Mouse (Mus musculus): ENCODE data around the gene Tbx3. TPM values are rescaled to one million over a fixed set of nuclear protein-coding genes. Genes with fewer than 3 reads are reported as not detected.

Tbx3 gene
- 58.3 and 64.8 TPM in 2 replicates for polyA plus RNA-seq (2016; fragmentation: Nextera tagmentation; extraction: Ambion mirVana)

DNA sequence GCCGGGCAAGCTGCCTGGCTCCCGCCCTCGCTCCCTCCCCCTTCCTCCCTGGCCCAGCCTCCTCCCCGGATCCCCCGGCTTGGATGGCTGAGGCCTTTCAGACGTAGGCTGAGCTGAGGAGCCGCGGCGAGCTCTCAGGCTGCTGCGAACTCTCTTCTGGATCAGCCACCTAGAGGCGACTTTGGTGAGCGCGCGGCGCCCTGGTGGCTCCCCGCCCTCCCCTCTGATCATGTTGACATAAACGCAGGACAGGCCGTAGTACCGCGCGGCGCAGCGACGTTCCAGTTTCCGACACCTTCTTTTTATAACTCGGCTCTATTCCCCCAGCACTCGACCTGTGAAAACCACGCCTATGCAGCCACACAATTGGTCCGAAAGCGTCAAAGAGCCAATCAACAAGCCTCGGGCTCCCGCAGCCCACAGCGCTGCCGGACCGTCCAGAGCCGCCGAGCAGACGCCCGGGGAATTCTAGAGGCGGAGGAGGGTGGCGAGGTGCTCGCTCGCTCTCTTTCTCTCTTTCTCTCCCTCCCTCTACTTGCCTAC lies at the start of gene Tbx3:
Tbx3 (plus strand) TSS at position 104 of the 543 bp plus-strand sequence.
- Histone ChIP-seq H3K27ac (replicated peaks) (peak within 1 kb of the TSS; percentile 93), H3K4me1 (peaks cover 67% of the 10 kb centered on the region), H3K36me3 (replicated peaks) (0 out of 2 replicates have a peak, but pooled peaks cover 4% of the 10 kb centered on the region), H3K4me3 (peak within 1 kb of the TSS; percentile 69), H3K27me3 (replicated peaks; ENCODE audit: low read depth, poor library complexity, severe bottlenecking) (peaks cover 99% of the 10 kb centered on the region), H3K9me3 (no peaks in the 10 kb centered on the region)
- peak; percentile 95 for DNase-seq (ENCODE audit: low spot score)
- under 1% methylated on average over 43 of the region's 43 CpGs for WGBS

DNA sequence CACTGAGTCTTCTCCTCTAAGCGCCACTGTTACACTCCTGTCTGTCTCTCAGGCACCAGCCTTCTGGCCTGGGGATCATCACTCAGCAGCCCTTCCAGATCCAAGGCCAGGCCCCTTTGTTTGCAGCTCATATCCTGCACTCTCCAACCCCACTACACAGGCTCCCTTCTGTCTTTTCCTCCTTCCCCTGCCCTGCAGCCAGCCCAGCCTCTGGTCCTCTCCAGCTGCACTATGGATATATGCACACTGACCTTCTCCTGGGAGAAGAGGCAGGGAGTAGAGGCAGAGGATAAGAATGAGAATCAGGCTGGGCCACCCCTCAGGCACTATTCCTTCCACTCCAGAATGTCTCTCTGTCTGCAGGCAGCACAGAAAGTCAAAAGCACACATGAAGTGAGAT lies 48.4 kb upstream of the Tbx3 start:
- WGBS: 50% methylated on average over 1 of the region's 1 CpGs
- Histone ChIP-seq H3K36me3 (replicated peaks) (no peaks in the 10 kb centered on the region), H3K9me3 (no peaks in the 10 kb centered on the region), H3K4me1 (peaks cover 62% of the 10 kb centered on the region), H3K4me3 (no peak overlapping the region), H3K27me3 (replicated peaks; ENCODE audit: low read depth, poor library complexity, severe bottlenecking) (peaks cover 82% of the 10 kb centered on the region), H3K27ac (replicated peaks) (peak overlapping the region; percentile 63; the same call in 1 of the 2 replicates)
- no peak for DNase-seq (ENCODE audit: low spot score)

DNA sequence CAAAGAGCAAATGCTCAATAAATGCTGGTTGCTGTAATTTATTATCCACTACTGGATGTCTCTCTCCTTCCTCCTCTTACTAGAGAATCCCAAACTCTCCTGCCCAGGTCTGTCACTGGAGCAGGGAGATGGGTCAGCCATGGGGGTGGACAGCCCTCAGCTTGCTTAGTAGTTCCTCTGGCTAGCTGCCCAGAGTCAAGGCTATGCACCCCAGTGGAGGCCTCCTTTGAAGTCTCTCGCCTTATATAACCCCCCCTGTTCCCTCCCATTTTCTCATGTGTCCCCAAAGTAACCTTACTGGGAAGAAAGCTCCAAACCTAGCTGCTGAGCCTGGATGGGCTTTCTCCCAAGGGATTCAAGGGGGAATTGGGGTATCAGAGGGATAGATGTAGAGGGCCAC lies 45.9 kb upstream of the Tbx3 start:
- Histone ChIP-seq H3K9me3 (no peaks in the 10 kb centered on the region), H3K27me3 (replicated peaks; ENCODE audit: low read depth, poor library complexity, severe bottlenecking) (peaks cover 94% of the 10 kb centered on the region), H3K36me3 (replicated peaks) (no peaks in the 10 kb centered on the region), H3K4me3 (no peak overlapping the region), H3K4me1 (peaks cover 77% of the 10 kb centered on the region), H3K27ac (replicated peaks) (no peak overlapping the region)
- no peak for DNase-seq (ENCODE audit: low spot score)
- 67% methylated on average over 1 of the region's 1 CpGs for WGBS

- H3K36me3 ChIP-seq (replicated peaks): no peaks in the 10 kb centered on the region
- peaks cover 75% of the 10 kb centered on the region for H3K4me1 ChIP-seq
- H3K4me3 ChIP-seq: no peak overlapping the region
- H3K27ac ChIP-seq (replicated peaks): peak overlapping the region; percentile 80; the same call in 1 of the 2 replicates
- H3K27me3 ChIP-seq (replicated peaks; ENCODE audit: low read depth, poor library complexity, severe bottlenecking): peaks cover 96% of the 10 kb centered on the region
- H3K9me3 ChIP-seq: no peaks in the 10 kb centered on the region
- DNase-seq (ENCODE audit: low spot score): peak; percentile 43
- WGBS: 3% methylated on average over 13 of the region's 13 CpGs
These were observed 44.9 kb upstream of the Tbx3 start for GRCm38 (mm10) chr5:119625603-119626002.

DNA sequence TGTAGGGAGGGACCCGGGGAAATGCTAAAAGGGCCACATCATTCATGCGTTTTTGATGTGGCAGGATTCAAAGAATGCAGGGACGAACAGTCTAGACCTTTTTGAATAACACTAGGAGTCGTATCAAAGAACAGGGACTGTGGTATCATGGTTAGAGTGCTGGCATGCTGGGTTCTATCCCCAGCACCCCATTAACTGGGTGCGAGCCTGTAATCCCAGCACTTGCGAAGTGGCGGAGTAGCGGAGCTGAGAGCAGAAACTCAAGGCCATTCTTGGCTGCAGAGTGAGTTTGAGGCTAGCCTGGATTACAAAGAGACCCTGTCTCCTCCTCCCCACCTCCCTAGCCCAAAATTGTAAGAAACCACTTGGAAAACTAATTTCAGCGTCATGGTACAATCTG lies 44.3 kb upstream of the Tbx3 start:
- Histone ChIP-seq H3K27me3 (replicated peaks; ENCODE audit: low read depth, poor library complexity, severe bottlenecking) (peaks cover 94% of the 10 kb centered on the region), H3K4me3 (peak overlapping the region; percentile 50; the same call in 1 of the 2 replicates), H3K27ac (replicated peaks) (peak overlapping the region; percentile 80; the same call in 1 of the 2 replicates), H3K4me1 (peaks cover 72% of the 10 kb centered on the region), H3K36me3 (replicated peaks) (no peaks in the 10 kb centered on the region), H3K9me3 (no peaks in the 10 kb centered on the region)
- no peak for DNase-seq (ENCODE audit: low spot score)
- WGBS: 6% methylated on average over 9 of the region's 9 CpGs

DNA sequence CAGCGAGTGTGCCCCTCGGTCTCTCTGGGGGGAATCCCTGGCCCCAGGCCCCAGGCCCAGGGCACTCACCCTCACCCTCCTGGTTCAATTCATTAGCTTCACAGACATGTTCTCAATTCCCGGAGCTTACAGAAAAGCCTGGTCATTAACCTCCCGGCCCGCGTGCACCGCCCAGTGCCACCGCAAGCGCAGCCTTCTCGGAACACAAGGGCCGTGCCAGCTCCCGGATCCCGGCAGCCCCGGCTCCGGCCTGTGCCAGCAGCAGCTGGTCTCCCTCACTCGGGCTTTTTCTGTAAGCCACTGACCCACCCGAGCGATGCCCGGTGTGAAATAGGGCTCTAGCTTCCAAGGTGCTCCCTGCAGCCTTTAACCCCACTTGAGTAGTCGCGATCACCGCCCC lies 43.8 kb upstream of the Tbx3 start:
- DNase-seq (ENCODE audit: low spot score): peak; percentile 65
- no peaks in the 10 kb centered on the region for H3K36me3 ChIP-seq (replicated peaks)
- 2% methylated on average over 22 of the region's 22 CpGs for WGBS
- peaks cover 72% of the 10 kb centered on the region for H3K4me1 ChIP-seq
- no peaks in the 10 kb centered on the region for H3K9me3 ChIP-seq
- H3K27ac ChIP-seq (replicated peaks): peak overlapping the region; percentile 80
- H3K4me3 ChIP-seq: peak overlapping the region; percentile 50
- H3K27me3 ChIP-seq (replicated peaks; ENCODE audit: low read depth, poor library complexity, severe bottlenecking): peaks cover 90% of the 10 kb centered on the region

DNA sequence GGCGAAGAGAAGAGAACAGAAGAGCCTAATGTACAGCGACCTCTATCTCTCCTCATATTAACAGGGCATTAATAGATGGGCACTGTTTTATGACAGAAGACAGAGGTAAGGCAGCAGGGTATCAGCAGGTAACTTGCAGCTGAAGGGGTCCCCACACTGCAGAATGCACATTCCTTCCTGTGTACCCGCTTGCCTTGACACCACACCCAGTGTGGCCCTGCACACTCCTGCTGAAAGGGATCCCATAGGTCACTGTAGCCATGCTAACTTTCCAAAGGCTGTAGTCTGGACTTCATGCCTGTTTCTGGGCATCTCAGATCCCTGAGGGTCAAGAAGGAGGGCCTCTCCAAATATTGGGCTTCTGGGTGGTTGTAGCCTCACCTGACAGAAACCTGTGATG lies 42.4 kb upstream of the Tbx3 start:
- DNase-seq (ENCODE audit: low spot score): no peak
- 76% methylated on average over 3 of the region's 3 CpGs for WGBS
- peaks cover 81% of the 10 kb centered on the region for H3K27me3 ChIP-seq (replicated peaks; ENCODE audit: low read depth, poor library complexity, severe bottlenecking)

GRCm38 (mm10) chr5:119628746-119629327 lies 41.6 kb upstream of the Tbx3 start:
- Histone ChIP-seq H3K4me1 (peaks cover 56% of the 10 kb centered on the region), H3K27me3 (replicated peaks; ENCODE audit: low read depth, poor library complexity, severe bottlenecking) (peaks cover 79% of the 10 kb centered on the region), H3K36me3 (replicated peaks) (no peaks in the 10 kb centered on the region), H3K4me3 (peak overlapping the region; percentile 26; the same call in 1 of the 2 replicates), H3K9me3 (no peaks in the 10 kb centered on the region), H3K27ac (replicated peaks) (peak overlapping the region; percentile 75)
- DNase-seq (ENCODE audit: low spot score): peak; percentile 54
- WGBS: 14% methylated on average over 12 of the region's 12 CpGs

More for the DNA sequence above, 42.4 kb upstream of the Tbx3 start:
- no peak overlapping the region; the same call in 1 of the 2 replicates for H3K27ac ChIP-seq (replicated peaks)
- H3K36me3 ChIP-seq (replicated peaks): no peaks in the 10 kb centered on the region
- H3K9me3 ChIP-seq: no peaks in the 10 kb centered on the region
- H3K4me3 ChIP-seq: no peak overlapping the region
- peaks cover 59% of the 10 kb centered on the region for H3K4me1 ChIP-seq

DNA sequence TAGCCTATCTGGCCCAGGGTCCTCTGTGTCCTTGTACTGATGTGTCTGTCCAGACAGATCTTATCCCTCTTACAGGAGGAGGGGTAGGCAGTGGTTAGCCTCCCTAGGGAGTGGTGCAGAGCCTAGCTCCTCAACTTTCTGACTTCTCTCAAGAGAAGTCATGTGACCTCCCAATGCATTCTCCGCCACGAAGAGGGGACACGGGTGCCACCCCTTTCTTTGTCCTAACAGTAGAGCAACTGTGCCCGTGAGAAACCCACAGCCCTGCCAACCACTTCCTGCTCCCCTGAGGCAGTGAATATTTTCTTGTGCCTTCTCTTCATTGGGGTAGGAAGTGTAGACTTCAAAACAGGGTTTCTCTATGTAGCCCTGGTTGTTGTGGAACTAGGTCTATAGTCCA lies 36.9 kb upstream of the Tbx3 start:
- H3K4me3 ChIP-seq: no peak overlapping the region
- no peaks in the 10 kb centered on the region for H3K36me3 ChIP-seq (replicated peaks)
- no peak for DNase-seq (ENCODE audit: low spot score)
- 85% methylated on average over 4 of the region's 4 CpGs for WGBS
- peaks cover 52% of the 10 kb centered on the region for H3K27me3 ChIP-seq (replicated peaks; ENCODE audit: low read depth, poor library complexity, severe bottlenecking)
- H3K27ac ChIP-seq (replicated peaks): no peak overlapping the region
- no peaks in the 10 kb centered on the region for H3K9me3 ChIP-seq
- peaks cover 31% of the 10 kb centered on the region for H3K4me1 ChIP-seq

DNA sequence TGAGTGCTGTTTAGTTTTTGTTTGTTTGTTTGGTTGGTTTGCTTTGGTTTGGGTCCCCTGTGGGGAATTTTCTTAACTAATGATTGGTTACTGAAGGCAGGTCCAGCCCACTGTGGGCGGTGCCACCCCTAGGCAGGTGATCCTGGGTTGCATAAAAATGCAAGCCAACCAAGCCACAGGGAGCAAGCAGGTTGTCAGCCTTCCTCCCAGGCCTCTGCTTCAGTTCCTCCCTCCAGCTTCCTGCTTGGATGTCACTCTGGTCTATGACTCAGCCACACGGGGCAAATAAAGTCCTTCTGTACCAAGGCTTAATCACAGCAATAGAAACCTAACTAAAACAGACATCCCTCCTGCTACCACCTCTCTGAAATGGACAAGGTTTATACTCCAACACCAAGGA lies 35.6 kb upstream of the Tbx3 start:
- Histone ChIP-seq H3K4me3 (no peak overlapping the region), H3K36me3 (replicated peaks) (no peaks in the 10 kb centered on the region), H3K4me1 (peaks cover 18% of the 10 kb centered on the region), H3K27me3 (replicated peaks; ENCODE audit: low read depth, poor library complexity, severe bottlenecking) (peaks cover 48% of the 10 kb centered on the region), H3K9me3 (no peaks in the 10 kb centered on the region), H3K27ac (replicated peaks) (no peak overlapping the region)
- DNase-seq (ENCODE audit: low spot score): no peak
- 75% methylated on average over 2 of the region's 2 CpGs for WGBS

DNA sequence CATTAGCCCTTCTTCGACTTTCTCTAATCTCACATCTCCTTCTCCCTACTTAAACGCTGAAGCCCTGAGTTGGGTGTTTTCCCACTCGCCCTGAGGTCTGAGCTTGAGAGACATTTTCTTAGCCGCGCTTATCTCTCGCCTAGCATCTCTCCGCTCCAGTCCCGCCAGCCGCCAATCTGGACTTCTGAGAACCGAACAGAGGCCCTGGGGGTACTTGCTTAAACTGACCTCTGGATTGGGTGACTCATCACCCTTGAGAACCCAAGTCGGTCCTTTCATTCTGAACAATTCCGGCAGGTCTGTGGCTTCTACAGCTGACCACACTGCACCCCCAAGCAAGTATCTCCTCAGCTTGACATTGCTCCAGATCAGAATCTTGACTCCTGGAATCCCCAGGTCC lies 32.2 kb upstream of the Tbx3 start:
- Histone ChIP-seq H3K9me3 (no peaks in the 10 kb centered on the region), H3K27me3 (replicated peaks; ENCODE audit: low read depth, poor library complexity, severe bottlenecking) (peaks cover 65% of the 10 kb centered on the region)
- 67% methylated on average over 12 of the region's 12 CpGs for WGBS

DNA sequence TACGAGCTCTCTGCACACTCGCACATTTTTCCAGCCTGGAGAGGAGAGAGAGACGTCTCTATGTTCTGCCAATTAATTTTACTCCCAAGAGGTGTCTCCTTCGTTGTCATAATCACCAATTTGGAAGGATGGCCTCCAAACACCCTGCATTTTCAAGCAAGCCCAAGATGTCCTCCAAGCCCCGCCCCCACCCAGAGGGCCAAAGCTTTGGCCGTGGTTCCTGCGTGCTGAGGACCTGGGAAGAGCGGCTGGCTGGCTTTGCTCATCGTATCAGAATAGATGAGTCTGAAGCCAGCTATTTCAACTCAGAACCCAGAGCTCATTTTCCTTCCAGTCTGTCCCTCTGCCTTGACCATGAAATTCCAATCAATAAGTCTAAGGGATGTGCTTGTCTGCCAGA lies 29.4 kb upstream of the Tbx3 start:
- no peak overlapping the region for H3K4me3 ChIP-seq
- H3K27ac ChIP-seq (replicated peaks): no peak overlapping the region
- H3K27me3 ChIP-seq (replicated peaks; ENCODE audit: low read depth, poor library complexity, severe bottlenecking): peaks cover 80% of the 10 kb centered on the region
- no peak for DNase-seq (ENCODE audit: low spot score)
- 73% methylated on average over 9 of the region's 9 CpGs for WGBS
- H3K36me3 ChIP-seq (replicated peaks): no peaks in the 10 kb centered on the region
- no peaks in the 10 kb centered on the region for H3K9me3 ChIP-seq
- H3K4me1 ChIP-seq: peaks cover 23% of the 10 kb centered on the region

More for the DNA sequence above, 32.2 kb upstream of the Tbx3 start:
- DNase-seq (ENCODE audit: low spot score): no peak
- Histone ChIP-seq H3K4me3 (no peak overlapping the region), H3K4me1 (peaks cover 22% of the 10 kb centered on the region), H3K27ac (replicated peaks) (no peak overlapping the region), H3K36me3 (replicated peaks) (no peaks in the 10 kb centered on the region)

DNA sequence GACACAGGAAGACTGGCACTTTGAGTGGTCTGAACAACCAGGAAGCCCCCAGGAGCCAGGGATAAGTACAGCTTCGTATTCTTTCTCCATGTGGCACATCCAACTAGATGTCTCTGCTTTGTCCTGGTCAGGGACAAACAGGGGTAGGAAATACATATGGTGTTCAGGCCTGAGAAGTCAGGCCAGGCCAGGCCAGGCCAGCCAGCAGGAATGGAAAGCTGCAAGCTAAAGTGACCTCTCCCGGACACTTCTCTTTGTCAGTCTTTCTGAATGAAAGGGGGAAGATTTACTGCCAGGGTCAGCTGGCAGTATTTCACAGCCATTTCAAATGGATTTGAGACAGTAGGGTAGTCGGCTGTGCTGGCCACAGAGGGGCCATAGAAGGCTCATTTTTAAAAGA lies 28.8 kb upstream of the Tbx3 start:
- no peaks in the 10 kb centered on the region for H3K36me3 ChIP-seq (replicated peaks)
- peaks cover 82% of the 10 kb centered on the region for H3K27me3 ChIP-seq (replicated peaks; ENCODE audit: low read depth, poor library complexity, severe bottlenecking)
- H3K4me3 ChIP-seq: no peak overlapping the region
- no peak overlapping the region for H3K27ac ChIP-seq (replicated peaks)
- WGBS: 33% methylated on average over 3 of the region's 3 CpGs
- H3K4me1 ChIP-seq: peaks cover 19% of the 10 kb centered on the region
- H3K9me3 ChIP-seq: no peaks in the 10 kb centered on the region
- DNase-seq (ENCODE audit: low spot score): no peak

Measured in embryonic facial prominence, embryonic 10.5 days (tissue).